Mouse (Mus musculus): ENCODE results near the gene Adcyap1r1.

Gene Adcyap1r1

DNA sequence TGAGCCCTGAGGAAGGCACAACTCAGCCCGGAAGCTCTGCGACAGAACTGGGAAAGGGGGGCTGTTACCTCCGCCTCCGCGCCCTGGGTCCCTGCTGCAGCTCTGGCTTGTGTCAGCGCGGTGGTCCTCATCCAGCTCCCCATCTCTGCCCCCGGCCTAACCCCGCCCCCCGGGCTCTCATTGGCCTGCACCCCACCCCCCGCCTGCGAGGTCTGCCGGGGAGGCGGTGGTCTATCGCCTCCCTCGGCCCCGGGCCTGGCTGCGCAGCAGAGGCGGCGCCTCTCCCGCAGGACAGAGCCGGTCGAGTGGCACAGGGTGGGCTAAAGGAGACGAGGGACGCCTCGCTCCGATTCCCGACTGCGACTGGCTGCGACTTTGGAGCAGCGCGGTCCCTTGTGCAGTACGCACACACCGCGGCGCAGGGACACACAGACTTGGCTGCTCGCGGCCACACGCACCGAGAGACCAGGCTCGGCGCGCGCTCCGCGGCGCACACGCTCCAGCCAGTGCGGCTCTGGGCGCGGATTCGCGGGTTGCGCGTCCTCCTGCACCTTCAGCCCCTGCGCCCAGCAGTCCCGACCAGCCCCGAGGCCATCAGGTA is at the start of gene Adcyap1r1:
TSS of gene Adcyap1r1 (plus strand) at position 208 of the 601 bp plus-strand sequence.
- no peak for DNase-seq (ENCODE audit: low spot score in 2 of 2)

- DNase-seq (ENCODE audit: low spot score in 2 of 2) = no peak
Observed at GRCm38 (mm10) chr6:55402041-55402776, 49.6 kb upstream of the Adcyap1r1 start.

GRCm38 (mm10) chr6:55403411-55404309 is 48.1 kb upstream of the Adcyap1r1 start:
- DNase-seq (ENCODE audit: low spot score in 2 of 2) = no peak

- DNase-seq (ENCODE audit: low spot score in 2 of 2) = no peak
Observed at GRCm38 (mm10) chr6:55404421-55404990, 47.3 kb upstream of the Adcyap1r1 start.

GRCm38 (mm10) chr6:55407345-55407744 is 44.4 kb upstream of the Adcyap1r1 start:
- DNase-seq (ENCODE audit: low spot score in 2 of 2) = no peak

DNA sequence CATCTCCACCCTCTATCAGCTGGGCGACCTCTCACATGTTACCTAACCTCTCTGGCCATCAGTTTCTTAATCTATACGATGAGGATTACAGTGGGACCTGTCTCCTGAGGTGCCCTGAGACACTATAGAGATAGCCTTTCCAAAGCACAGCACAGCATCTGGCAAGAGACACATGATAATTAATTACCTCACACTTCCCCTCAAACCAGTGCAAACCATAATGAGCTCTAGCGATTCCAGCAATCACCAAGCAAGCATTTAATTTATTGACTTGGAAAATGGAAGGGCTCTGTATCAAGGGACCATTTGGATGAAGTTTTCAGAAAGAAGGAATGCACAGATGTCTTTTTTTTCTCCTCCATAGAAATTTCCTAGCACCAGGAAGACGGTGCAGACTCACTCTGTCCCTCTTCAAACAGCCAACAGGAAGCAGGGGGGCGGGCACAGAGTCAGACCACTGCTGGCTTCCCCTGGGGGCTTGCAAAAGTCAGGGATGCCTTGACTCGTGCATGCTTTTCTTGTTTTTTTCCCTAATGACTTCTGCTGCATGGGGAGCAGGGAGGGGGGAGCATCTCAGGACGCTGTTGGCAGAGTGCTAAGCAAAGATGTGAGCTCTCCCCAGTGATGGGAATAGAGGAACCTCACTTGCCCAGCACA is 41.5 kb upstream of the Adcyap1r1 start:
- DNase-seq (ENCODE audit: low spot score in 2 of 2) = no peak

GRCm38 (mm10) chr6:55410977-55411376 is 40.8 kb upstream of the Adcyap1r1 start:
- no peak for DNase-seq (ENCODE audit: low spot score in 2 of 2)

DNA sequence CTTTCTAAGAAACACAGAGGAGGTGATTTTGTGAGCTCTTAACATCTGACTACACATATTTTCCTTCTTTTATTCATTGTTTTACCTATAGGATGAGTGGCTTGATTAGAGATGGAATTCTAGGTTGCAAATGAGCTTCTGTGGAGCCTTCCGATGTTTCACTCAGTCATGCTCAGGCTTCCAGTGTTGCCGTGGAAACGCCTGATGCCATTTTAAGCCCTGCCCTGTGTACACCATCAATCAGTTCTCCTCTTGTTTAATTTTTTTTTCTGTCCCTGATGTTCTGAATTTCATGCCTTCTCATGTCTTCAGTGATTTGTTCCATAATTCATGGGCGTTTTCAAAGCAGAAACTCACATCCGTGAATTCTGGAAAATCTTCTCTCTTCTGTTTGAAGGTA is 35.6 kb upstream of the Adcyap1r1 start:
- no peak for DNase-seq (ENCODE audit: low spot score in 2 of 2)

- no peak for DNase-seq (ENCODE audit: low spot score in 2 of 2)
Observed at GRCm38 (mm10) chr6:55418746-55419410, 32.9 kb upstream of the Adcyap1r1 start.

GRCm38 (mm10) chr6:55420411-55420810 is 31.4 kb upstream of the Adcyap1r1 start:
- no peak for DNase-seq (ENCODE audit: low spot score in 2 of 2)

DNA sequence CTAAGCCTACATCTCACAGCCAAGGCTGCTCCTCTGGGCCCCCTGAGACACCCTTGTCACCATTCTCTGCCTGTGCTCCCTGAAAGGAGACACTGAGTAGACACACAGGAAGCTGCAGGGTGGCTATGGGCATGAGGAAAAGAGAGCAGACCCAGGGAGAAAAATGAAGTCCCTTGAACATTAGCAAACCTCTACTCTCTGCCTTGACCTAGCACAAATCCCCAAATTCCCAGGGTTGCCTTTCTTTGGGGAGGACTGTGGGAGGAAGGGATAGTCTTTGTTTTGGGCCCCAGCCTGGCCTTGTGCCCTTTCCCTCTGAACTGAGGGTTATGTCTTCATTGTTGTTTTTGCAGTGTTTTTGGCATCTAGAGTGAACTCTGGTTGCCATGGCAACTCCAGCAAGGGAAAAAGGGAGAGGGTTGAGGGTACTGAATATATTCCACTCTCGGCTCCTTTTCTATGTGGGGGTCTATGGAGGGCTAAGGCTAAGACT is 30.9 kb upstream of the Adcyap1r1 start:
- no peak for DNase-seq (ENCODE audit: low spot score in 2 of 2)

DNA sequence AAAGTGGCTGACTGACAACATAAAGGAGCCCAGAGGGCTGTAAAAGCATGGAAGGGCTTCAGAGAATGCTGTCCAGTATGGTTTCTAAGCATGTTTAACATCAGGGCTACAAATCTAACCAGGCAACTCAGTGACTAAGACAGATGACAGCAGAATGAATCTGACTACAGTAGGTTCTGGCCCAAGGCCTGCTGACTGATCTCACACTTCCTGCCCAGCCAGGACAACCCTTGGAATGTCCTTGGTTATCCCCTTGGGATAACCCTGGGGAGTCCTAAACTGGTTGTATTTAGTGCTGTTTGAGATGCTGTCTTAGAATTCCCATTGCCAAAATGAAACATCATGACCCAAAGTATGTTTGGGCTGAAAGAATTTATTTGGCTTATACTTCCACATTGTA is 19.7 kb upstream of the Adcyap1r1 start:
- no peak for DNase-seq (ENCODE audit: low spot score in 2 of 2)

DNA sequence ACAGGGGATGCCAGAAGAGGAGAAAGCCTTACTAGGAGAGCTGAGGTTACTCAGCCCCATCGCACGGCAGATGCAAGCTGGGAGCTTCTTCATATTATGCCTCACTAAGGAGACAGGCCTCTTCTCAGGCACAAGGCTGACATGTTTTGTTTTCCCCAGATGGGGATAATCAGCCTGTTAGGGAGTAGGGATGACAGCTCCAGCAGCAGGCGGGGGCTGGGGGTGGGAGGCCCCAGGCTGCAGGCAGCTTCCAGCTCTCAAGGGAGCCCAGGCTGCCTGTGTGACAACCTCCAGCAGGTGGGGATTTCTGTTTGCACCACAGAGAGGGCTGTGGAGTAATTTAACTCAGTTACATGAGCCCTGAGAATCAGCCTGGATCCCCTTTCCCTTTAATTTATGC is 17.4 kb upstream of the Adcyap1r1 start:
- peak in 1 of 2 experiments; percentile 49 for DNase-seq (ENCODE audit: low spot score in 2 of 2)

DNA sequence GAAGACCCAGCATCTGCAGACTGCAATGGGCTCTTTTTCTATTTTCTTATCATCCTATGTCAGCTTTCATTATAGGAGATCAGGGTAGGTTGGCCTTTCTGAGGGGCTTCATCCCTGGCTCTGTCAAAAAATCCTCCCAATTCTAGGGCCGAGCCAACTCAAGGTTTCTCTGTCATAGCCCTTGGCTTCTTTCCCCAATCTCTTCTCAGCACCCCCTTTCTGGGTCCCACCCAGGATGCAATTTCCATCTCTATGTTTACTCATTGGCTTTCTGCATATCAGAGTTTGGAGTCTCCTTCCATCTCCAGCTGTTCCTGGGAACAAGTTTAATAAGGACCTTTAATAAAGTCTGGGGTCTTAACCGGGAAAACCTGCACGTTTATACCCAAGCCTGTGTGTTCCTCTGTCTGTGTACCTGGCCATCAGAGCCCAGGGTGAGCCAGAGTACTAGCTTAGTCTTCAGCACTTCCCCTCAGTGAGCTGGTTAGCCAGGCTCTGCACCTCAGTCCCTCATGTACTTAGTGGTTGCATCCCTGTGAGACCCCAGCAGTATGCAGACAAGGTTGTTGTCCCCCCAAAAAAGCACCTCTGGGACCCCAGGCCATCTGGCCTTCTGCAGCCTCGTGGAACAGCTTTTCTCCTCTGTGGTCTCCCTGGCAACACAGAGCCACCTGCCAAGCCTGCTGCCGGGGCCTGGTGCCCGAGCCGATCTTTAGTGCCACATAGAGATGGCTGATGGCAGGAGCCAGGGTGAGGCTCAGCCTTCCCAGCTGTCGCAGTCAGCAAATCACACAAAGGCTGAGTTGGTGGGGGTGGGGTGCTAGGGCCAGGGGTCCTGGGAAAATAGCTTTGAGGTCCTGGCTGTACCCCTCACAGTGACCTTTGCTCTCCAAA is 16.3 kb upstream of the Adcyap1r1 start:
- DNase-seq (ENCODE audit: low spot score in 2 of 2) = no peak

GRCm38 (mm10) chr6:55437919-55438318 is 13.9 kb upstream of the Adcyap1r1 start:
- no peak for DNase-seq (ENCODE audit: low spot score in 2 of 2)

DNA sequence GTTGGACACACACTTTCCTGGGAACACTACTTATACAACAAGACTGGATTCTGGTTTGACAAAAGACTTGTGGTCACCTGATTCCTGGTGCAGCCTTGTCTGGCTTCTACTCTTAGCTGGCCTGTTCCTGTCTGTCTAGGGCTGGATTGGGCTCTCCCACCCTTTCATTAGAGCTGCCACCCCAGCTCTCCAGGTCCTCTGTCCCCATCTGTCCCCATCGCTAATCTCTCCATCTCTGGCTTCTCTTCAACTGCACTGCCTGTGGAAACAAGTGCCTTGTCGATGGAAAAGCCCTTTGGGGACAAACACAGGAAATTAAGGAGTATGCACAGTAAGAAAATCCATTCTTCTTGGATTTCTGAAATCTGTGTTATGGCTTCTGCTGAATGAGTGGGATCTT is 12.9 kb upstream of the Adcyap1r1 start:
- DNase-seq (ENCODE audit: low spot score in 2 of 2) = no peak

DNA sequence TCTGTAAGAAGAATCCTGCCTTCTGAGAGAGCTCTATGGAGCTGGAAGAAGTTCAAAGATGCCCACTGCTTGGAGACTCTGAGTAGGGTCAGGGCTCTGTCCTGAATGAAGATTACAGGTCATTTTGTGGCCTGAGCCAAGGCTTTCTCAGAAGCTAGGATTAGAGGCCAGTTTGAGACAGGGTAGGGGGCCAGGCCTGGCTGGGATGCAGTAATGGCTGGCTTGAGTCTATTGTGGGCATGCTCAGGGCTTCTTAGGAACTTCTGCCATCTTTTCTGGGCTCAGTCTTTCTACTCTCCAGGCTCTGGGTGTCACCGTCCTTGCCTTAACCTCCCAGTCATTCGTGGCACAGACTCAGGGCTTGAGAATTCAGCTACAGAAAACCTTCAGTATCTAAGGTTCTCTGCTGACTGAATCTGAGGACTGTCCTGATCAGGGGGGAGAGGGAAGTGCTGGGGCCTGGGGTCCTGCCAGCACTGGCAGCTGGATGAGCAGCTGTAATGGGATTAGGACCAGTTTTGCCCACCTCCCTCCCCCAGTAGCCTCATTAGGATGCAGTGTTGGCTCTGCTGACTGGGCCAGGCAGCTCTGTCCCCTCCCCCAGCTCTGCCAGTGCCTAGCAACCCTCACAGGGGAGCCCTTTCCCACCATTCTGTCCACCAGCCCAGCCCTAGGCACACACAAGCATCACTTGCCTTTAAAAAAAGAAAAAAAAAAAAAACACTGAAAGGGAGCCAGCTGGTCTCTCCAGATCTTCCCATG is 7.7 kb upstream of the Adcyap1r1 start:
- no peak for DNase-seq (ENCODE audit: low spot score in 2 of 2)

- DNase-seq (ENCODE audit: low spot score in 2 of 2) = no peak
Observed at GRCm38 (mm10) chr6:55444721-55445120, 7.1 kb upstream of the Adcyap1r1 start.

DNA sequence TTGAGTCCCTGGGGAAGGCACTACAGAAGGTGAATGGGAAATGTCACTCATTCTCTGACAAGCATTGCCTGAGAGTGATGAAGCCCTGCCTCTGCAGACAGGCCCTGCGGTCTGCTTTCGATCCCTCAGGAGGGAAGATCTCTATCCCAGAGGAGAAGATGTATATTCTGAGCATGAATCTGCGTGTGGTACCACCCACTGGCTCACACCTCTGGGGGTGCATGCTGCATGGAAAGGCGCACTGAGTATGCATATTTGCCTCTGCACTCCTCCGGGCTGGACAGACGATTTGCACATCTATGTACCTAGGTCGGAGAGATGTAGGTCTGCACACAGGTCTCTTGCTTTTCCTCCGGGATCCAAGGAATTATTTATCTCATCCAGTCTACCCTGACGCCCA is 3.6 kb upstream of the Adcyap1r1 start:
- DNase-seq (ENCODE audit: low spot score in 2 of 2) = no peak

Data from urinary bladder, adult 18-20 months (tissue).